Mouse (Mus musculus) splenic B cell, adult 2 months (primary cell): ENCODE measurements around the gene Gm8374.
"Not testable (repeated sequence)": the region's sequence is repeated elsewhere in the genome, so short reads cannot be mapped to it uniquely, and the experiment has no call there.

Experiments
- DNase-seq: peaks from one replicate; pipeline ENCODE4 v3.0.0-alpha.2; 2011; ENCODE audit warnings: low read depth, low spot score
- H3K27me3 ChIP-seq: 2 replicates; pipeline ENCODE4 v1.6.1; 2012; ENCODE audit warnings: mild to moderate bottlenecking, low read length, moderate library complexity, mixed read lengths; ENCODE audit not compliant: control insufficient read depth, poor library complexity, insufficient read depth, severe bottlenecking
- H3K36me3 ChIP-seq: 2 replicates; pipeline ENCODE4 v1.6.1; 2012; ENCODE audit warnings: mild to moderate bottlenecking, low read length, moderate library complexity, mixed read lengths; ENCODE audit not compliant: control insufficient read depth, poor library complexity, insufficient read depth, severe bottlenecking

Gm8374 gene

DNA sequence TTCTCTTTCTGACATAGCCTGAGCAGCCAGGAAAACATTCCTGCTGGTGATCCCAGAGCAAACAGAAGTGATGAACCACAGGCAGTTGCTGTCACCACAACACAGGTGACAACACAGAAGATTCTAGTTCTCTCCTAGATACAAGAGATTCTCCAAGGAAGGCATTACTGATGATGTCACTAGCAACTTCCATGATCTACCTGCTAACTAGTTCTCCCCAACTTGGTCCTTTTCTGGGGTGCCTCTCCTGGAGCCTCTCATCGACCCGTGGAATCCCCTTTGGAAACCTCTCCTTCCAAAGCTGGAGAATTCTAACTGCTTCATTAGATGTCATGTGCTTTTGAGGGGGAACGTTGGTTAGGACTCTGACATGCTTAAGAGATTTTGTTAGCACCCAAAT, at the start of gene Gm8374:
Gene Gm8374, minus strand, starts transcription at position 101 of the 400 bp plus-strand sequence.
- not testable (repeated sequence) for DNase-seq, H3K27me3 ChIP-seq, H3K36me3 ChIP-seq

DNA sequence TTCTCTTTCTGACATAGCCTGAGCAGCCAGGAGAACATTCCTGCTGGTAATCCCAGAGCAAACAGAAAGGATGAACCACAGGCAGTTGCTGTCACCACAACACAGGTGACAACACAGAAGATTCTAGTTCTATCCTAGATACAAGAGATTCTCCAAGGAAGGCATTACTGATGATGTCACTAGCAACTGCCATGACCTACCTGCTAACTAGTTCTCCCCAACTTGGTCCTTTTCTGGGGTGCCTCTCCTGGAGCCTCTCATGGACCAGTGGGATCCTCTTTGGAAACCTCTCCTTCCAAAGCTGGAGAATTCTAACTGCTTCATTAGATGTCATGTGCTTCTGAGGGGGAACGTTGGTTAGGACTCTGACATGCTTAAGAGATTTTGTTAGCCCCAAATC, 32.6 kb downstream of the Gm8374 start, which contains the start of gene Gm5797:
Gene Gm5797, minus strand, starts transcription at position 101 of the 400 bp plus-strand sequence.
- not testable (repeated sequence) for H3K36me3 ChIP-seq, H3K27me3 ChIP-seq

DNA sequence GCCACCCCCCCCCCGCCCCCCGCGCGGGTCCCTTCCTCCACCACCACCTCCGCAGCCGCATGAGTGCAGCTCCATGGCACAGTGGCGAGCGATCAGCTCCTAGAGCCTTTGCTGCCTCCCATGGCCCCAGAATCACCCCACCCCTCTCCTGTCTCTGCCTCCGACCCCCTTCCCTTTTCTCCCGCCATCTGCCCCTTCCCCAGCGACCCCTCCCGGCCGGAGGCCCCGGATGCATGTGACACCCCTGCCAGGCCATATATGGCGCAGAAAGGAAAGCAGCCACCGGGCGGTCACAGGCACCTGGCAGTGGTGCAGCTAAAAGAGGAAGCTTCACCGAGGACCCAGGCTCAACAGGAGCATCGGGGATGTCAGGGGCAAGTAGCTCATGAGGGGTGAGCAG, 49.8 kb downstream of the Gm8374 start:
- DNase-seq: peak; percentile 0

More for the DNA sequence above, 32.6 kb downstream of the Gm8374 start, which contains the start of gene Gm5797:
- DNase-seq: not testable (repeated sequence)

DNA sequence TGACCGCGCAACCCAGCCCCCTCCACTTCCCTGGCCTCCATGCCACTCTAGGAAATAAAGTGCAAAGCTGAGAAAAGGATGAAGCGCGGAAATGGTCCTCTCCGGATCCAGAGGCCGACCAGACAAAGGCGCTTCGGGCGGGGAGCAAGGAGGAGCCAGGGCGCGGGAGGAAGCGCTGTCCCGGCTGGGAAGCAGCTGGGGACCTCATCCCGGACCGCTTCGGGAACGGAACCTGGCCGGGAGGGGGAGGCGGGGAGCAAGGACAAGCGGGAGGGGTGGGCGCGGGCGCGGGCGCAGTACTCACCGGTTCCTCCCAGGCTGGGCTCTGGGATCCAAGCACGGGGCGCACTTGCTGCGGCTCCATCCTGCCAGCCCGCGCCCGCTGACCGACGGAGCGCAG, 50.3 kb downstream of the Gm8374 start, which contains the start of gene Gm3739:
Gene Gm3739, minus strand, starts transcription at position 389 of the 400 bp plus-strand sequence.
- not testable (repeated sequence) for H3K27me3 ChIP-seq, DNase-seq, H3K36me3 ChIP-seq

More for the DNA sequence above, 49.8 kb downstream of the Gm8374 start:
- not testable (repeated sequence) for H3K27me3 ChIP-seq, H3K36me3 ChIP-seq
